Mouse (Mus musculus): Measurements from ENCODE around the gene 4930402H24Rik.

4930402H24Rik gene

DNA sequence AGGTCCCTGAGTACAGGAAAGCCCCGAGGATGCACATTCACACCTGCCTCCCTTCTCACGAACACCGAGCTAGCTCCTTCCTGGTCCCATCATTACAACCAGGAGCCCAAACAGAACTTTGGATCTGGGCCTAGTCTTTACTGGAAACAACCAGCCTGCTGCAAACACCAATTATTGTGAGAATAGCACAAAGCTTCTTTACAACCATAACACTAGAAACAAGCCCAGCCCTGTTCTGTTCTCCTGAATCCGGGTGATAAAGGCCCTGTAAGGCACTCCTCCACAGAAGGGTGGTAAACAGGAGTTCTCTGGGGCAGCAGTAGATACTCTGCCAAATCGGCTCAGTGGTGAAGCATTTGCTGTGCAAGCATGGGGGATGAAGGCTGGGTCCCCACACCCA lies 170.9 kb downstream of the 4930402H24Rik start:
- in situ Hi-C loops (cut with MboI; ENCODE audit: low sequenced_read_pairs), result no loop called here

DNA sequence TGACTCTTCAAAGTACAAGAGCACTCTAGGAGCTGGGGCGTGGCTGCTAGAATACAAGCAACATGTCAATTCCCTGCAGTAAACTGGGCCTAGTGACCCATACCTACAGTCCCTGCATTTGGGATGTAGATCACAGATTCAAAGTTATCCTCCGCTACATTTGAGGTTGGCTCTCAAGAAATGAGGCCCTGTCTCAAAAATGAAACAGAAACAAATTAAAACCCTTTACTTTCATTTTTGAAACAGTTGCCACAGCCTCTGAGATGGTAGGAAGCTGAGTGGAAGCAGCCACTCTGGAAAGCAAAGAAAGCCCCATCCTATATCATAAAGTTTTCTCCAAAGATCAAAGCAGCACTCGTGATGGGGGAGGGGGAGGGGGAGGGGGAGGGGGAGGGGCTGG lies 172.8 kb downstream of the 4930402H24Rik start:
- in situ Hi-C loops (cut with MboI; ENCODE audit: low sequenced_read_pairs), result no loop called here

DNA sequence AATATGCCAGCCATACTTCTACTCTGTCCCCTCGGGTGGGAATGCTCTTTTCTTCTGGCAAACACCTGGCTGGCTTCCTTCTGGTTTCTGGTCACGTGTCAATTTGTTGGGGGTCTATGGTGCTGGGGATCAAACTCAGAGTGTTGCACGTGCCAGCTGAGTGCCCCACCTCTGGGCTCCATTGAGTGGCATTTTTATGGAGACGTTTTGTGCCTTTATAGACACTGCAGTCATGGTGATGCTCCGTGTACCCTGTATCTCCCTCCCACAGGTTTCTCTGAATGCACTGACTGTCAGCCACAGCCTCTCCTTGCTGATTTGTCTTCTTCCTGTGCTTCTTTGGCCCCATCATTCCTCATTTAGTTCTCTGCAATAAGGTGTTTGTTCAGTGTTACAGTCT lies 174.4 kb downstream of the 4930402H24Rik start:
- in situ Hi-C loops (cut with MboI; ENCODE audit: low sequenced_read_pairs), result no loop called here

DNA sequence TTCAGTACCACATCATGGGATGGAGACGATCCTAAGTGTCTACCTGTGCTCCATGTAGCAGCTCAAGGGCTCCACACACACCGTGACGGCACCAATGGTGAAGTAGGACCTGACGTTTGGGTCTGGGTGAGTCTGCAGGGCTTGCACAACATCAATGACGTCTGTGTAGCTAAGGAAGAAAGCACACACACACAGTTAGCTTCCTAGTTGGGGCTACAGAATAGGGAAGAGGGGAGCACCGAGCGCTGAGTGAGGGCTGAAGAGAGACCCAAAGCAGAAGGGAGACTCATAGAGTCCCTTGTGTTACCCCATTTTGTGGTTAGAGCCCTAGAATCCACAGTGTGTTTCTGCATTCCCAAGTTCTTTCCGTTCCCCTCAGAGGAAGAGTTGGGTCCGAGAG lies 175.5 kb downstream of the 4930402H24Rik start:
- in situ Hi-C loops (cut with MboI; ENCODE audit: low sequenced_read_pairs), result no loop called here

DNA sequence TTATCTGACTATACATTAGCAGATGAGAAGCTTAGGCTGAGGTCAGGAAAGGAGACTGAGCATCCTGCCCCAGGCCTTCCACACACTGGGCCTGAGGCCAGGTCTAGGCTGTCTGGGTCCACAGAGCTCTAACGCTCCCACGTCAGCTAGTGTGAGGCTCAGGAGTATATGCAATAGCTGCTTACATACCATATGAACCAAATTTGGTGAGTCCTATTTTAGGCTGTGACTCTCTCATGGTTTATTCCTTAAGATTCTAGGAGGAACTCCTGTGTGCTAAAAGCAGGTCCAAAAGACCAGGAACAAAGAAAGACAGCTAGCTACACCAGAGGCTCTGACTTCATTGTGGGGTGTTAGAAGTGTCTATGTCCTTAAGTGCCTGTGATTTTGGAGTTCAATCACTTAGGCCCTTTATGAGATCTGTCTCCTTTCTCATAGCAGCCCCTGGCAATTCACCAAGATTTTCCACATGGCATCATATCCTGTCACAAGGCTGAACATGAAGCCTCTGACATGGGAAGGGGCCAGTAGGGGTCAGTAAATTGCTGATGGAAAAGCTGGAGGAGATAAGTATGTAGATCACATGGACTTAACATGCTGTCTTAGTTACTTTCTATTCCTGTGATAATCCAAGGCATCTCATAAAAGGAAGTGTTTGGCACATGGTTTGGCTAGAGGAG lies 177.2 kb downstream of the 4930402H24Rik start:
- in situ Hi-C loops (cut with MboI; ENCODE audit: low sequenced_read_pairs), result no loop called here

DNA sequence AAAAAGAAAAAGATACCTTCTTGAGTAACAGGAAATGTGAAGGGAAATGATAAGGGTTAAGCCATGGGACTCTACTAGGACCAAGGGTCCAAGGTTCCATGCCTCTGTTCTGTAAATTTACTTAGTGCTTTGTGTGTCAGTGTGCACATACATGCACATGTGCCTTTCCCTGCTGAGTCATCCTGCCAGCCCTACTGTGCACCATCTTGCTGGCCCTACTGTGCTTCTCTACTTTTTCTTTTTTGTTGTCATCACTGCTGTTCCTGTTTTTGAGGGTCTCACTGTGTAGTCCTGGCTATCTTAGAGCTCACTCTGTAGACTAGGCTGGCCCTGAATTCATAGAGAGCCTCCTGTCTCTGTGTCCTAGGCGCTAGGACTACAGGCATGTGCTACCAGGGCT lies 178.5 kb downstream of the 4930402H24Rik start:
- in situ Hi-C loops (cut with MboI; ENCODE audit: low sequenced_read_pairs), result no loop called here

DNA sequence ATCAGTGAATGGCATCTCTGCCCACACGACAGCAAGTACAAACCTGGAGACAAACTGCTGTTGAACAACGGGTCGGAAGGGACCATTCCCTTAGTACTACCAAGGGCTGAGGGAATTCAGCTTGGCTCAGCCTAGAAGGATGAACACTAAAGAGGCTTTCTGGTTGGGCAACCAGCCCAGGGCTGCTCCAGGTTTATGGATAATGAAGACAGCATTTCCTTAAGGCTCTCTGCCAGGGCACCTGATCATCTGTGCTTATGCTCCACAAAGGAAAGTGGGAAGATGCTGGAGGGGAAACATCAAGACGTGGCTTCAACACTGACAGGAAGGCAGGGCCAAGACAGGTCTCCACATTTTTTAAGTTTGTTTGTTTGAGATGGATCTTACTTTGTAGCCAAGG lies 181.8 kb downstream of the 4930402H24Rik start:
- in situ Hi-C loops (cut with MboI; ENCODE audit: low sequenced_read_pairs), result no loop called here

DNA sequence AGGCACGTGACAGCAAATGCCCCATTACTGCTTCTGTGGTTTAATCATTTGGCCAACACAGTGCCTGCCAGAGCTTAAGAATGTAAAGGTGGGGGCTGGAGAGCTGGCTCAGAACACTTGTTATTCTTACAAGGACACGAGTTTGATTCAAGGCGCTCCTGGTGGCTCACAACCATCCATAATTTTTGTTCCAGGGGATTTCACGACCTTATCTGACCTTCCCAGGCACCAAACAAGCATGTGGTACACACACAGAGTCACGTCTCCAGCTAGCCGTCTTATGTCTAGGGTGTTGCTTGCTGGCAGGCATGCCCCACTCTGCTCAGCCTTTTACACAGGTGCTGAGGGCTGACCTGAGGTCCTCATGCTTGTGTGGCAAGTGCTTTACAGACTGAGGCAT lies 188.3 kb downstream of the 4930402H24Rik start:
- in situ Hi-C loops (cut with MboI; ENCODE audit: low sequenced_read_pairs), result no loop called here

DNA sequence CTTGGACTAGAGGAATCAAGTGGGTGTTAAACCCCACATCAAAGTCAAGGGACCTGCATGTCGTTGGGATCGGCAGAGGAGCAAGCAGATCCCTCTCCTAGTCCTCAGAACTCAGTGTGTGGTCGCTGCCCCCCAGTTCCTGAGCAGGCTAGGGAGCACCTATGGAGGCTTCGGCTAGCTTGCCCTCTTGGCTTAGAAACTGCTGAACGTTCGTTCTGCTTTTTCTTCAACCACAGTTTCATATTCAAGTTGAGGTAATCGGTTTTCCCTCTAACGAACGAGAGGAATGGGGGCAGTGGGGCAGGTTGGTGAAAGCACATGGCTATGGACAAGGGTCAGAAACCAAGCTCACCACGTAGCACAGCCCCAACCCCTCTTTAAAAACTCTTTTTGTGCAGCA lies 199.1 kb downstream of the 4930402H24Rik start:
- in situ Hi-C loops (cut with MboI; ENCODE audit: low sequenced_read_pairs), result no loop called here

DNA sequence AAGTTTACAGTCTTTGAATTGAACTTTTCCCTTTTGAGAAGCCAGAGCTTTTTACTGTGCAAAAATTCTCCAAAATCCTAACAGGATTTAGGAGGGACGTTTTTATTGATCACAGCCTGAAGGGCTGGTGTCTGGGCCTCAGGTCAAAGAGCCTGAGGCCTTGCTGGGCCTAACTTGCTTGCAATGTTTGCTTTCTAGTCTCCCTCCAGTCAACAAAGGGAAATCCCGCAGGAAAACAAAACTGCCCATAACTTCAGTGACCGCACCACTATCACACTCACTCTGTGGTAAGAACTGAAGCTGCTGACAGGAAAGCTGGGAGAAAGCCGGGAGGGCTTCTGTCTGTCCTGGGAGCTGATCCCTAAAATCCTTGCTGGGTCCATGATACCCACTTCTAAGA lies 199.6 kb downstream of the 4930402H24Rik start:
- in situ Hi-C loops (cut with MboI; ENCODE audit: low sequenced_read_pairs), result no loop called here

DNA sequence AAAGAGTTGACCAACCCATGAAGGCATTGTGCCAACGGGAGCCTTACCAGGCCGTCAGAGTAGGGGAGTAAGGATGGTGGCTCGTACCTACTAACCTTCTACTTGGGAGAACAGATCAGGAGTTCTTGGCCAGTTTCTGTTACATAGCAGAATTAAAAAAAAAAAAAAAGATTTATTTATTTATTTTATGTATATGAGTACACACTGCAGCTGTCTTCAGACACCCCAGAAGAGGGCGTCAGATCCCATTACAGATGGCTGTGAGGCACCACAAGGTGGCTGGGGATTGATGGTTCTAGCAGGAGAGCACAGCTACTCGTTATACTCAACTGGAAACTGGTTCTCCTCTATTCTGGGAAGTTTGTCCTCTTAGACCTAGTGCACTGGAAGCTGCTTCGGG lies 201.0 kb downstream of the 4930402H24Rik start:
- in situ Hi-C loops (cut with MboI; ENCODE audit: low sequenced_read_pairs), result no loop called here

DNA sequence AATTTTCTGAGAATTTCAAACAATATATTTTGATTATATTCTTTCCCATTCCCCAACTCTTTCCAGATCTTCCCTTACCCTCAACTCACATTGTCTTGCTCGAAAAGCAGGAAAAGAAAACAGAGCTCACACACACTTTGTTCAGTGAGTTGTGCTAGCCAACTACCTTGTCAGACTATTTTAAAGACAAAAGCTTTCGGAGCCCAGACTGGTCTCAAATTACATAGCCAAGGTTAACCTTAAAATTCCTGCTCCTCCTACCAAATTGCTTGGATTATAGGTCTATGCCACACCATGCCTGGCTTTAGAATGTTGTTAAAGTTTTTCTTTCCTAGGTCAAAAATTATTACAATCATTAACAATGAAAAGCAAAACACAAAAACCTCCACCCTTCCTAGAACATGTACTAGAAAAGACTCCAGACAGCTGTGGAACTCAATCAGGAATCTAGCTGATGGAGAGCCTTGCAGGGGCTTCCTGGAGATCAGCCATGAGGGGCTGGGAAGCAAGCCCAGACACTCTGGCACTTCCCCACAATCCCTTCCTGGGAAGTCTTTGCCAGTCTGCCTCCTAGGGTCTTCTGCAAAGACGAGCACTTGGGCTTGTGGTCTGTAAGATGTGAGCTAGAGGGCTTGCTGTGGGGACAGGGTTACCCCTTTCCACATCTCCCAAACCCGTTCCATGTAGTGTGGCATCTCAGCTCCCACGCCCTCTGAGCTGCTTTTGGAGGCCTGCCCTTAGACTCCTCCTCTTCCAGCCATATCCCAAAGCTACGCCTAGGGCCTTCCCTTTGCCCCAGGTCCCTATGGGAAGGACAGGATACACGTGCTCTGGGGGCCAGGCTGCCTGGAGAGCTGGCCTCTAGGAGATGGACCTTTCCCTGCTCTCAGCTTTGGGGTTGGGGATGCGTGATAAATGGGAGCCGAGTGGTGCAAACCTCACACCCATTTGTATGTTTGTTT lies 201.9 kb downstream of the 4930402H24Rik start:
- in situ Hi-C loops (cut with MboI; ENCODE audit: low sequenced_read_pairs), result no loop called here

DNA sequence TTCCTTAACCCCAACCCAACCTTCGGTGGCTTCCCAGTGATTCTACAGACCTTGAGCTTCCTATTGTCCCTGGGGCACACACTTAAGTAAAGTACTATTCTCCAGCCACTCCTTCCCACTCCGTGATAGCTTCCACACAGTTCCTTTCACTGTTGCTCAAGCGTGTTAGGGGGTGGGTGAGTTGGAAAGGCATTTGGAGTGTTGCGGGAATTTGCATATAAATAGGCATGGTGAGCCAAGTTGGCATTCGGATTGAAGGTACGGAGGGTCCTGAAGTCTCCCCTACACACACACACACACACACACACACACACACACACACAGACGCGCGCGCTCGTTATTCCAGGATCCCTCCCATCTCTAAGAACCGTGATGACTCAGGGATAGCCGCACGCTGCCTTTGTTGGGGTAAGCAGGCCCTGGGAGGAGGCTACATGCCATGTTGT lies 208.4 kb downstream of the 4930402H24Rik start:
- in situ Hi-C loops (cut with MboI; ENCODE audit: low sequenced_read_pairs), result no loop called here

DNA sequence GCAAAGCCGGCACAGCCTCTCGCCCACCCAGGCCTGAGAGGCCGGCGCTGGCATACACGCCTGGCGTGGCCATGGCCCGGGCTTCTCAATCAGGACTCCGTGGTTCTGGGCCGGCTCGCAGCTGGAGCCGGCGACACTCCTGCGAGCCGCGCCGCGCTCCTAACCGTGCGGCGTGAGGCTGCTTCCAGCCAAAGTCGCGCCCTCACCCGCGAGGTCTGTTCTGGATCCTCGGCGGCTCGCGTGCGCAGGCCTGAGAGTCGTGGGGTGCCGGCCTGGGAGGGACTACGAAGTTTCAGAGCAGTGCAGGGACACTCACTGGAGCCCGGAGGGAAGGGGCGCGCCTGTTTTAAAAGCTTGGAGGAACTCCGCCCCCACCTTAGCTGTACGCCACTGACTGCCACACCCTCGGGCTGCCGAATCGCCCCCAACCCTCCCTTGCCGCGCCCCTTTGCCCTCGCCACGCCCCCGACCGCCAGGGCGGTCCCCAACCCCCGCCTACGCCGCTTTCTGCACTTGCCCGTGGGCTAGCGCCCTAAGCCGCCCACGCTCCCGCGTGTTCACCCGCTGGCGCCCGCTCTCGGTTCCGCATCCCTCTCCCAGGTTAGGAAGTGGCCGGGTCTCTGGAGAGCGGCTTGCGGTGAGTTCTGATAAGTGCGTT lies 208.9 kb downstream of the 4930402H24Rik start, which contains the start of gene Slc4a11:
Gene Slc4a11, minus strand, starts transcription at position 367 of the 658 bp plus-strand sequence.
- in situ Hi-C loops (cut with MboI; ENCODE audit: low sequenced_read_pairs), result no loop called here

DNA sequence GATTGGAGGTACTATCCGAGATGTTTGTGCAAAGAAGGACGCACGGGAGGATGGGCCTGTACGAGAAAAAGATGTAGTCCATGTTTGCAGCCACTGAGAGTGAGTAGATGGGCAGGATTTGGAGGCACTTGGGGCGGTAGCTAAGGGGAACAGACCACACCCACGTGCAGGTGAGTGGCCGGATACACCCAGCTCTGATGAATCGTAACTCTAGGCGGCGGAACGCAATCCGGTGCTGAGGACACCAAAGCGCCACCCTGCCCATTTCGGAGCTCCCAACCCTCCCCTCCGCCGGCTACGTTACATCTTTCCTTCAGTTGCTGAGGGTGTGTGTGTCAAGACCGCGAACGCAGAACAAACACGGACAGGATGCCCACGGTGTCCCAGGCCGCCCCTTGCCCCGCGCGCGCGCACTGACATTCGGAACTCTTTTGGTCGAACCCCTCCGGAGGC lies 209.5 kb downstream of the 4930402H24Rik start:
- in situ Hi-C loops (cut with MboI; ENCODE audit: low sequenced_read_pairs), result no loop called here

DNA sequence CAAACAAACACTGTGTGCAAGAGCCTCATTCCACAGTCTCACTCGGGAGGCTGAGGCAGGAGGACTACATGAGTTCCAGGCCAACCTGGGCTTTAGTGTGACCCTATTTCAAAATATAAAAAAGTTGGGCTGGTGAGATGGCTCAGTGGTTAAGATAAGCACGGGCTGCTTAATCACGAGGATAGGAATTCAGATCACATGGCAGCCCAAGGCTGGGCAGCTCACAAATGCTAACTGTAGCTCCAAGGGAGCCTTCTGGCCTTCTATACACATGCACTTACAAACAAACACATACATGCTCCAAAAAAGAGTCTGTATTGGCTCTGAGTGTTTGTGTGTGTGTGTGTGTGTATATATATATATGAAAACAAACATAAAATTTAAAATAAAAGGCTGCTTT lies 212.6 kb downstream of the 4930402H24Rik start:
- in situ Hi-C loops (cut with MboI; ENCODE audit: low sequenced_read_pairs), result no loop called here

DNA sequence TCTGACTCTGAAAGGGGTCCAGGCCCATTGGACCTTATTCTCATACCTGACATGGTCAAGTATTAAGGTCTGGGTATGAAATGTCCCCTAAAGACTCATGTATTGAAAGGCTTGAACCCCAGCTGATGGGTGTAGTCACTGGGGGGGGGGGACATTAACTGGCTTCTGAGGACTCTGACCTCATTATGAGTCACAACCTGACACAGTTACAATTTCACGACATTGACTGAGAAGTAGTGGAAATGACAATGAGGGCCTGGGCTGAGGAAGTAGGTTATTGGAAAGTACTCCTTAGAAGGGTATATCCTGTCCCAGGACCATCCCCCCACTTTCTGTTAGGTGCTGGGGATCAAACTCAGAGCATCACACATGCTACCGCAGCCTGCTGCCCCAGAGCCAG lies 217.2 kb downstream of the 4930402H24Rik start:
- in situ Hi-C loops (cut with MboI; ENCODE audit: low sequenced_read_pairs), result no loop called here

DNA sequence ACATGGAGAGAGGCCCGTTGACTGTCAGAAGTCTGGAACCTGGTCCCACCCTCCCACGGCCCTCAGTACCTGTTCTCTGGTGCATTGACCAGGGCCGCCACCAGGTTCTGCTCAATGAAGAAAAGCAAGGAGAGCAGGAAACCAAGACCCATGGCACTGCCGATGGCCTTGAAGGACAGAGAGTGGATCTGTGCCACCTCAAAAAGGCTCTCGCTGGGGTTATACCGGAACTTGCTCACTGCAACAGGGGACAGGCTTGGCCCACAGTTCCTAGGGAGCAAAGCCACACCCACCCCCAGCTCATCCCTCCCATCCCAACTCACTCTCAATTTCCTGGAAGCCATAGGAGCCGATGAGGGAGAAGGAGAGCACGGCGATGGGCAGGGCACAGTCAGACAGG lies 220.8 kb downstream of the 4930402H24Rik start:
- in situ Hi-C loops (cut with MboI; ENCODE audit: low sequenced_read_pairs), result no loop called here

DNA sequence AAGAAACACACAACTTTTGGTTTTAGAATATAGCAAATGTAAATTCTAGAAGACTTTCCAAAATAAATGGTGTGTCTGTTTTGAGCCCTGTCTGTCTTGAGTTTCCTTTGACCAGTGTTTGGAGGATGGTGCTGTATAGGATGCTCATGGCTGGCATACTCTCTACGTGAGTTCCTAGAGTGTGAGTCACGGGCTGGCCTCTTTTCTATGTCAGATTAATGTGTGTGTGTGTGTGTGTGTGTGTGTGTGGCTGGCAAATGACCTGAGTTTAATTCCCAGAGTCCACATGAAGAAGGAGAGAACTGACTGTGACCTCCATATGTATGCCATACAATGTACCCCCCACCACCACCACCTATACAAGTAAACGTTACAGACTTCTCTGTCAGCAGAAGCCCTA lies 224.7 kb downstream of the 4930402H24Rik start:
- in situ Hi-C loops (cut with MboI; ENCODE audit: low sequenced_read_pairs), result no loop called here

DNA sequence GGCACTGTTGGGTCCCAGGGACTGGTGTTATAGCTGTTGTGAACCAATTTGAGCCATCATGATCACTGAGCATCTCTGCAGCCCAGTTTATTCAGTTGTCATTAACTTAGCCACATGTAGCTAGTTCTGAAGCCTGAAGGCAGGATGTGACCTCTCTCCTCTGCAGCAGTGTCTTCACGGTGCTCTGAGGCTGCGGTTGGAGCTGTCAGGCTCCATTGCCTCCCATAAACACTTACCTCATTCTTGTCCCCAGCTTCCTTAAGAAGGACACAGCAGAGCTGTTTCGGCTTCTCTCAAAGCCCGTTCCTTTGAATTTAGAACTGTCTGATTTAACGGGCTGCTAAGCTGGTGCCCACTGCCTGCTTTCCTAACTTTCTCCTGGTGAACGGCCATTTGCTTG lies 226.3 kb downstream of the 4930402H24Rik start:
- in situ Hi-C loops (cut with MboI; ENCODE audit: low sequenced_read_pairs), result no loop called here

DNA sequence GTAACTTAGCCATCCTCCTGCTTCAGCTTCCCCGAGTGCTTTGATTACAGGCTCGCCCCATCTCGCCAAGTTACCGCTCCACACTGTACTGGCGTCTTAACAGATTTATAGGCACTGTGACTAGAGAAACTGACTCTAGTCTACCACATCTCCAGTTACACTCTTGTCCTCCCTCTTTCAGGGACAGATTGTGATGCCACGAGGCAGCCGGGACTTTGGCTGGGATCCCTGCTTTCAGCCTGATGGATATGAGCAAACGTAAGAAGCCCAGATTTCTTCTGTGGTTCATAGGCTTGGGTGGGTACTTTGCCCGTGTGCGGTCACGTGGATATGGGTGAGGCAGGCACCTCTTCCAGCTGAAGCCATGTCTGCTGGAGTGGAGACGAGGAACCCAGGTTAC lies 227.1 kb downstream of the 4930402H24Rik start:
- in situ Hi-C loops (cut with MboI; ENCODE audit: low sequenced_read_pairs), result no loop called here
